Mouse (Mus musculus) layer of hippocampus, adult 11-12 months (tissue): ENCODE measurements around the gene Tdp2.
A peak's percentile ranks its signal among the peaks of the same experiment; 100 is the strongest.
"Not testable (repeated sequence)": the region's sequence is repeated elsewhere in the genome, so short reads cannot be mapped to it uniquely, and the experiment has no call there.

Experiments used
- DNase-seq: peaks from one replicate; pipeline ENCODE4 v3.0.0; 2022; ENCODE audit warnings: low spot score

The Tdp2 gene

GRCm38 (mm10) chr13:24824647-24825046 is 6.8 kb upstream of the Tdp2 start:
- no peak for DNase-seq

DNA sequence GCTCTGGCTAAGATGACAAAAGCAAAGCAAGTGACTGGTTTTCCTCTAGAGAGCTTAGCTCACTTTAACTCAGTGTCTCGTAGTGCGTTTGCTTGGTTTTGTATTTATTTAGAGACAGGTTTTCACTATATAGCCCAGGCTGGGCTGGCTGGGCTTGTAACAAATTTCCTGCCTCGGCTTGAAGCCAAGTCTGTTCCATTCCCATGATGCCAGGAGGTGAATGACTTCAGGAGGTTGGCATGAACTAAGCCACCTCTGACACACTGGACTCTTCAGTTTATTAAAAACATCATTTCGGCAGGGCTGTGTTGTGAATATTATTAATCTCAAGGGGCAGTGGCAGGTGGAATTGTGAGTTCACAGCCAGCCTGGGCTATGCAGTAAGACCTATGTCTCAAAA is 5.9 kb upstream of the Tdp2 start:
- no peak for DNase-seq

- DNase-seq: no peak
Measured at GRCm38 (mm10) chr13:24826116-24826515, 5.4 kb upstream of the Tdp2 start.

- no peak for DNase-seq
Measured at GRCm38 (mm10) chr13:24830756-24831352, 625 bp upstream of the Tdp2 start.

GRCm38 (mm10) chr13:24832131-24832810 is 792 bp downstream of the Tdp2 start:
- no peak for DNase-seq

DNA sequence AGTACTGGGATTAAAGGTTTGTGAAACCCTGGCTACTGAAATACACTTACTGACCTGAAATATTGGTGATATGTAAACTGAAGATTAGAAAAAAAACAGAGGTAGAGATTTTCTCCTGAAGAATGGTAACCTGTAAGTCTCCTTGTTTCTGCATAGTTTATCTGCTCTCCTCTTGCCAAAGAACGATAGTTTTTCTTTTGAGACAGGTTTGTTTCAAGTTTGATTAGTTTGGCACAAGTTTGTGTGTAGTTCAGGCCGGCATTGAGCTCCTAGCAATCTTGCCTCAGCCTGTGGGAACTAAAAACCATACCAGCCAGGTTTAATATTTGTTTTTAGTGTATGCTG is 1.3 kb downstream of the Tdp2 start:
- no peak for DNase-seq

DNA sequence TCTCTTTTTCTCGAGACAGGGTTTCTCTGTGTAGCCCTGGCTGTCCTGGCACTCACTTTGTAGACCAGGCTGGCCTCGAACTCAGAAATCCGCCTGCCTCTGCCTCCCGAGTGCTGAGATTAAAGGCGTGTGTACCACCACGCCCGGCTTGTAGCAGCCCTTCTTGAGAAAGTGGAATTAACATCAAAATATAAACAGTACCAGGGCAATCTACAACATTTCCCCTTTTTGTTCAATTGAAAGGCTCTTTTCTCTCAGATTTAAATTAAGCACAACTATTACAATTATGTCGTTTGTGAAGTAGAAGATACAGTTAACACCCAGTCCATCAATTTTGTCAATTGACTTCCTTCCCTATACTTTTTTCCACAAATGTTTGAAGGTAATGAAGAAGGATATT is 6.3 kb downstream of the Tdp2 start:
- DNase-seq: not testable (repeated sequence)

GRCm38 (mm10) chr13:24839831-24840230 is 8.4 kb downstream of the Tdp2 start:
- no peak for DNase-seq

- no peak for DNase-seq
Measured at GRCm38 (mm10) chr13:24841702-24842101, 10.2 kb downstream of the Tdp2 start.

DNA sequence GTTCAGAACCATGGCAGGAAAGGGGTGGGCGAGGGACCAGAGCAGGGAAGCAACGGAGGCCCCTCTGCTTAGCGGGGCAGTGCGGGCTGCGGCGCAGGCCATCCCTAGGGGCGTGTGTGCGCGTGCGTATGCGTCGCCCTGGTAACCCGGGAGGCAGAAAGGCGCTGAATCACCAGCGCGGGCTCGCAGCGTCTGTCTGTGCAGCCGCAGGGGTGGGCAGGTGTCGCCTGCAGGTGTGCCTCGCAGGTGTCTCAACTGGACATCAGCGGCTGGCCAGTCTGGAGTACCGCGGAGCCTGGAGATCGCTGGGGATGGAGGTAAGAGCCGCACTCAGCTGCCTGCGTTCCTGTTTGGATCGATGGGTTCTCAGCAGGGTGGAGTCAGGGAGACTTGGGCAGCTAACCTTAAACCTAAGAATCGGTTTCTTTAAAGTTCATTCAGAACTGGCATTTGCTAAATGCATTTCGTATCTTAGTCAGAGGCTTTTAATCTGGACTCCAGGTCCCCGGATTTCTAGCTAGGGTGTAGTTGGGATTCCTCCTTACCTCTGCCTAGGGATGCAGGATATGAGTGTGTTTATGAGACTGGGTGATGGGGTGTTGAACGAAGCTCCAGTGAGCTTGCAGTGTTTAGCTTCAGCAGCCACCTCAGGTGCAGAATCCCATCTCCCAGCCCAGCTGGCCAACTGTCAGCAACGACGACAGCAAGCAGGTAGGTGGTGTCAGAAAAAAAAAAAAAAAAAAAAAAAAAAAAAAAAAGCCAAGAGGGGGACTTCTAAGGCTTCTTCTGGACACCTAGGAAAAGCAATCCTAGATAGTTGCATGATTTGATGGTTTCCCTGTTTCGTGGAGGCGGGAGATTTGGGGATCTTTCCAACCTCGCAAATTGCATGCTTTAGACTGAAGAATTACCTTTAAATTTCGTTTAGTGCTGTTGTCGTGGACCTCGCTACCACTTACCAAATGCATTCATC is 13.8 kb downstream of the Tdp2 start, which contains the start of gene D130043K22Rik:
TSS of gene D130043K22Rik (plus strand) at position 153 of the 973 bp plus-strand sequence.
- peak; percentile 66 for DNase-seq

DNA sequence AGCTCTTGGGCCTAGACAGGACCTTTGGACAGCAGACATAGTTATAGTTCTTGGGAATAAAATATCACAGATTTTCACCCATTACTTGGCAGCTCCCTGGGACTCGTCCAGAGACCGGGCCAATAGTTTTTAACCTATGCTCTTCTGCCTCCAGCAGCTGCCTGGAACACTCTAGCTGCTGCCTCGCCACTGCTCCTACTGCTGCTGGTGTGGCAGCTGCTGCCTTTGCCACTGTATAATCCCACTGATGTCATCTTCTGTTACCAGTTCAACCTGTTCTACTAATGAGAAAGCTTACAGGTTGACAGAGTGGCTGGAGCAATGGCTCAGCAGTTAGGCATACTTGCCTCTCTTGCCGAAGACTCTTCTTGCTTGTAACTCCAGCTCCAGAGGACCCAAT is 17.8 kb downstream of the Tdp2 start:
- DNase-seq: no peak

DNA sequence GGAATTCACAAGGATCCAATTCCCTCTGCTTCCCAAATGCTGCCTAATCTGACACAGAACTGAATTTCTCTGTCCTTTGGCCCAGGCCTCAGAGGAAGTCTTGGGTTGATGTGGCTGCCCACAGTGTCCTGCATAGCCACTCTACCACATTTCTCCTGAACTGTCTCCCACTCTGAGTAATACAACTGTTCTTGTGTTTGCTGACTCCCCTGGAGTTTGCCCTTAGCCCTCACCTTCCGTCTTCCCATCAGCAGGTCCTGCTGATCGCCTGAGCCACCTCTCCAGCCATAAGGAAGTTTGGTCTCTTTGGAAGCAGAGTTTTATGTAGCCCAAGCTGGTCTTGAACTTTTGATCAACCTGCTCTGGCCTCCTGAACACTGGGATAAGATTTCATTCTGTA is 20.5 kb downstream of the Tdp2 start:
- DNase-seq: no peak

DNA sequence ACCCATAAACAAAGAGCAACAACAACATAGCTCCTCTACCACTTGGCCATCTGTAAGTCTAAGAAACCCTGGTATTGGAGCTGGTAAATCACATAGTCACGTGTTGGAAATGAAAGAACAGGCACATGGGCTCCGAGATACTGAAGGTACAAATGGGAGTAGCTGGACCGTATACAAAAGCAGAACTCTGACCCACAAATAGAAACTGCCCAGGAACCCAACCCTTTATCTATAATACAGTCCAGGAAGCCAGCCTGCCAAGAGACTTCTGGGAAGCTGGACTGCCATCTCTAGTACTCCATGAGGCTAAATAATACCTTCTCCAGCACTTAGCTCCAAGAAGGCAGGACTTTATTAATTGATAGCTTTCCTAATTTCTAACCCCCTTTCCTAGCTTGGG is 21.1 kb downstream of the Tdp2 start:
- no peak for DNase-seq

DNA sequence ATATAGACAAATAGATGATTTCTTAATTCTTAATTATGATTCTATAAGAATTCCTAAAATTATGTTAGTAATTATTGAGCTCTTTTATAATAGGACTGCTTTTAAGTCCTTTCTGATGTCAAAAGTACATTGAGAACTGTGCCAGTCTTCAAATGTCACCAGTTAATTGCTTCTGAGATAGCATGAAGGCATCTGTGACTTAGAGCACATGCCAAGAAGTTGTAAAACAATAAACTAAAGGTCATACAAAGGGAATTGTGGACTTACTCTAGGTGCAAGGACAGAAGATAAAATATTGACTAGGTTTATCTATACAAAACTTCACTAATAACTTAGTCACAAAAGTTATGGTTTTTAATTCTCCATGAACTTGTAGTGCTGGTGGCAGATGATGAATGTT is 27.6 kb downstream of the Tdp2 start:
- no peak for DNase-seq

DNA sequence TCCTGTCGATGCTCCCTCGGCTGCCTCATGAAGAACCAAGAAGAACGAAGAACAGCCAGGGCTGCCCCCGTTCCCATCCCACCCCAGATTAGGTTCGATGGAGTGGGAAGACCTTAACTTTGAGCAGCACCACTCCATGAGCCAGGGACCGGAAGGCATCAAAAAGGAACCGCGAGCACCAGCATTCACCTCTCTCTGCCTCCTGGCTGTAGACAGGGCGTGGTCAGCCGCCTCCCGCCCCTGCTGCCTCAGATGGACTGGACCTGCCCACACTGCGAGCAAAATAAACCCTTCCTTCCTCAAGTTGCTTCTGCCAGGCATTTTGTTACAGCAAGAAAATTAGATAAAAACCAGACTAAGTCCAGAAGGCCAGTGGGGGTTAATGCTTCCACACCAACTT is 29.6 kb downstream of the Tdp2 start:
- no peak for DNase-seq

GRCm38 (mm10) chr13:24862021-24862420 is 30.5 kb downstream of the Tdp2 start:
- DNase-seq: no peak

- DNase-seq: peak; percentile 62
Measured at GRCm38 (mm10) chr13:24862520-24862919, 31.0 kb downstream of the Tdp2 start.

- no peak for DNase-seq
Measured at GRCm38 (mm10) chr13:24866430-24867402, 35.2 kb downstream of the Tdp2 start.

GRCm38 (mm10) chr13:24867789-24868188 is 36.3 kb downstream of the Tdp2 start:
- DNase-seq: no peak

DNA sequence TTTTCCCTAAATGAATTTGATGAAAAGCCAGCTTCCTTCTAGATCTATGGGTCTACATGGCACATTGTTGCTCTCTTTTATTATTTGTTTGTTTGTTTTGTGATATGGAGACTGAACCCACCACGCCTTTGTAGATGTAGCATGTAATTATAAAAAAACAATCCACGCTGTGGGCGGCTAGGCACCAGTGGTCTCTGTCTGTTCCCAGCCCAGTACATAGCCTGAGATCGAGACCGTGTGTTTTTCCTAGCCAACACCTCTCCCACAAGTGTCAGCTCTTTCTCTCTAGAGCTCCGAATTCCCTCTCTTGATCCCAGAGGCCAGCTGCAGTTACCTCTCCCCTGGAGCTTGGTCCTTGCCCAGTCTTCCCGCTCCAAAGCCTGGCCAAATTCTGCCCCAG is 36.8 kb downstream of the Tdp2 start:
- no peak for DNase-seq

GRCm38 (mm10) chr13:24879359-24880040 is 48.0 kb downstream of the Tdp2 start:
- DNase-seq: no peak
